Mouse (Mus musculus) embryonic facial prominence, embryonic 11.5 days (tissue): ENCODE measurements at regions not wholly inside any gene's neighbourhood (a gene's known extent, or its start where the extent isn't known, plus 50 kb on each side); places are given as distances from the start of the nearest gene placed in this dataset.

Experiments
- ATAC-seq: fragments of 200-750 bp; cut with Nextera tagmentation; replicated peaks from 2 replicates; pipeline ENCODE4 v1.8.0; 2017; ENCODE audit warnings: low read depth; ENCODE audit not compliant: insufficient number of reproducible peaks, low FRiP score, low TSS enrichment
- DNase-seq: peaks from one replicate; pipeline ENCODE4 v3.0.0-alpha.2; 2015; ENCODE audit warnings: low spot score
- H3K27ac ChIP-seq: fragments of 300-500 bp; sonication (generic); replicated peaks from 2 replicates; pipeline ENCODE4 v1.5.1; 2014; ENCODE audit warnings: mild to moderate bottlenecking, low read depth, low read length, control low read depth
- H3K27me3 ChIP-seq: fragments of 300-500 bp; sonication (generic); 2 replicates; pipeline ENCODE4 v1.6.1; 2014; ENCODE audit warnings: mild to moderate bottlenecking, low read length, moderate library complexity, mixed read lengths; ENCODE audit not compliant: control insufficient read depth, insufficient read depth
- H3K36me3 ChIP-seq: fragments of 300-500 bp; sonication (generic); replicated peaks from 2 replicates; pipeline ENCODE4 v1.6.1; 2014; ENCODE audit warnings: low read depth, mild to moderate bottlenecking, low read length, moderate library complexity, mixed read lengths; ENCODE audit not compliant: control insufficient read depth, insufficient read depth
- H3K4me1 ChIP-seq: fragments of 300-500 bp; sonication (generic); 2 replicates; pipeline ENCODE4 v1.6.1; 2014; ENCODE audit warnings: low read length, mixed read lengths; ENCODE audit not compliant: control insufficient read depth, insufficient read depth
- H3K4me2 ChIP-seq: fragments of 300-500 bp; sonication (generic); 2 replicates; pipeline ENCODE4 v1.6.1; 2014; ENCODE audit warnings: low read depth, mild to moderate bottlenecking, control low read depth, low read length, moderate library complexity
- H3K4me3 ChIP-seq: fragments of 300-500 bp; sonication (generic); 2 replicates; pipeline ENCODE4 v1.5.1; 2014; ENCODE audit warnings: low read depth, low read length, control low read depth
- H3K9ac ChIP-seq: fragments of 300-500 bp; sonication (generic); replicated peaks from 2 replicates; pipeline ENCODE4 v1.6.1; 2014; ENCODE audit warnings: mild to moderate bottlenecking, control low read depth, low read length
- H3K9me3 ChIP-seq: fragments of 300-500 bp; sonication (generic); replicated peaks from 2 replicates; pipeline ENCODE4 v1.6.1; 2016; ENCODE audit warnings: mild to moderate bottlenecking, low read length, inconsistent platforms, mixed read lengths; ENCODE audit not compliant: control insufficient read depth
- WGBS: fragments of 180-500 bp; shearing (Covaris S2); extraction: QIAGEN DNeasy Blood & Tissue Kit; methylation state at CpG from one replicate; pipeline ENCODE4 v1.1.7; 2014; 5-methylcytosine and 5-hydroxymethylcytosine counted together

DNA sequence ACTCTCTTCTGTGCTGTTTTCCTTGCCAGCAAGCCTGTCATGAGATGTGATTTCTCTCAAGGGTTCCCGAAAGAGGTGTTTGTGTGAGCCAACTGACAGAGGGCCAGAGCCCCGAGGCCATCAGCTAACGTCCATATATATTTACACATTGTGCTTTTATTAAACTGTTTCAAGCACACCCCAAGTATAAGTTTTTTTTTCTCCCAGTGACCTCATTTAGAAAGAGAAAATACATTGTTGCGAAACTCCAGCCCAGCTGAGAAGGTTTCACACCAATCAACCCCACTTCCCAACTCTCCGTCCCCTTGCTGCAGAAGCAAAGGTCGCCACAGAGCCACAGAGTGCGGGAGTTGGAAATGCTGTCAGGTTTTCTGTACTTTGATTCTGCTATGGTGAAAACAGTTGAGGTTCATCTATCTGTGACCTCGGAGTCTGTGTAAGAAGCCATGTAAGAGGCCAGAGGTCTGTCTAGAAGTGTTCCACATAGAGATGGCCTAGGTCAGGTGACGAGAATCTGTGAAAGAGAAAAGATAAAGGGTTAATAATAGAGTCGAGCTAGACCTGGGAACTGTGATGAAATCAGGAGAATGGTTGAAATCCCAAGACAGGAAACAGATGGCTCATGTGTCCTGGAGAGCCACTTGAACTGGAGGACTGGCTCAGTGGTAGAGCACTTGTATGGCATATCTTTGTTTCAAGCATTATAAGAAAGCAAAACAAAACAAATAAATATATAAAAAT, 270.6 kb upstream of the Xrcc4 start:
- Histone ChIP-seq H3K4me2 (no peak overlapping the region), H3K9me3 (no peaks in the 10 kb centered on the region), H3K27ac (no peak overlapping the region), H3K9ac (no peak overlapping the region), H3K36me3 (no peaks in the 10 kb centered on the region), H3K4me1 (0 out of 2 replicates have a peak, but pooled peaks cover 2% of the 10 kb centered on the region), H3K4me3 (no peak overlapping the region), H3K27me3 (no peaks in the 10 kb centered on the region)
- ATAC-seq, result no peak
- no peak for DNase-seq
- WGBS, result 65% methylated on average over 10 of the region's 10 CpGs

DNA sequence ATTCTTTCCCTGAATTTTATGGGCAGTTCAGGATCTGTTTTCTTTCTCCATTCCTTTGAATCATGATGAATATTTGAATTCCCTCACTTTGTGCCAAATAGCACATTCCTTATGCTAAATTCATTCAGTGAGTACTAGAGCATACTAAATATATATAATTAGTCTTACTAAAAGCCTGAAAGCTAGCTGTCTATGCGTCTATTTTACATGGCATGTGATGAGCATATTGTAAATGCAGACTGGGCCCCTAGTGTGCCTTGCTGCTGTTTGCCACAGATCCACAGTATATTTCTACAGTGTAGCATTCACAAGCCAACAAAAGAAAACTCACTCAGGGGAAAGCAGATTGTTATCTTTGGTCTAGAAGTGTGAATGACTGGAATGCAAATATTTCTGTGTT, 268.7 kb upstream of the Xrcc4 start:
- H3K27ac ChIP-seq, result no peak overlapping the region
- DNase-seq, result no peak
- no peak overlapping the region for H3K9ac ChIP-seq
- no peaks in the 10 kb centered on the region for H3K36me3 ChIP-seq
- no peaks in the 10 kb centered on the region for H3K27me3 ChIP-seq
- no peaks in the 10 kb centered on the region for H3K4me1 ChIP-seq
- no peak for ATAC-seq
- 77% methylated on average over 1 of the region's 1 CpGs for WGBS
- H3K9me3 ChIP-seq, result no peaks in the 10 kb centered on the region
- H3K4me3 ChIP-seq, result no peak overlapping the region
- H3K4me2 ChIP-seq, result no peak overlapping the region

DNA sequence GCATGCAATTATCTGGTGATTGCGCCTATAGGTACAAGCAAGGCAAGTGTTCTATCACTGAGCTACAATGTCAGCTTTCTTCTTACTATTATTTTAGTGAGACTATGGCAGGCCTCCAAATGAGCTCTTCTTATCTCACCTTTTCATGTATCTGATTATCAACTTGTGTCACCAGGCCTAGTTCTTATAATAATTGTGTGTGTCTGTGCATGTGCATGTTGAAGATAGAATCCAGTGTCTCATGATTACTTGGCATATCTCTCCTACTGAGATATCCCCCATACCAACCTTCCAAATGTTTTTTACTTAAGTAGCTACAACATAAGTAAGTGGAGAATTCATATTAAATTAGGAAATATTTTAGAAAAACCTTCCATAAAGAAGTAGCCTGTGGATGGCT, 266.2 kb upstream of the Xrcc4 start:
- Histone ChIP-seq H3K4me1 (no peaks in the 10 kb centered on the region), H3K36me3 (no peaks in the 10 kb centered on the region), H3K27me3 (no peaks in the 10 kb centered on the region), H3K9me3 (no peaks in the 10 kb centered on the region), H3K4me2 (no peak overlapping the region), H3K9ac (no peak overlapping the region), H3K4me3 (no peak overlapping the region), H3K27ac (no peak overlapping the region)
- no peak for ATAC-seq
- DNase-seq, result no peak
- WGBS, result 95% methylated on average over 1 of the region's 1 CpGs

DNA sequence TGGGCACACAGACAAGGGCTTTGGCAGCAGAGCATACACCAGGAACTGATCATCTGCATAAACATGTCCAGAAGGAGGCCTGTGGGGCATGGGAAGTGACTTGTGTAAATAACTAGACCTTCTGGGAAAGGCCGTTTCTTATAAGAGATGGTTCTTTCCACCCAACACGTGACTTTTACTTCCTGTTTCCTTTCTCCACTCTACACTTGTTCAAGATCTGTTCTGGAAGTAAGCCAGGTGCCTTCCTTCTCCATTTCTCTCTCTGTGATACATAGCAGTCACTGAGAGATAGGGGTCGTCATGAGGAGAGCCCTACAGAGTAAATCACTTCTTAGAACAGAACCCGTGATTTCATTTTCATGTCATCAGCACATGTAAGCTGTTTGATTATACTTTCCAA, 253.4 kb upstream of the Xrcc4 start:
- ATAC-seq, result no peak
- DNase-seq, result no peak

DNA sequence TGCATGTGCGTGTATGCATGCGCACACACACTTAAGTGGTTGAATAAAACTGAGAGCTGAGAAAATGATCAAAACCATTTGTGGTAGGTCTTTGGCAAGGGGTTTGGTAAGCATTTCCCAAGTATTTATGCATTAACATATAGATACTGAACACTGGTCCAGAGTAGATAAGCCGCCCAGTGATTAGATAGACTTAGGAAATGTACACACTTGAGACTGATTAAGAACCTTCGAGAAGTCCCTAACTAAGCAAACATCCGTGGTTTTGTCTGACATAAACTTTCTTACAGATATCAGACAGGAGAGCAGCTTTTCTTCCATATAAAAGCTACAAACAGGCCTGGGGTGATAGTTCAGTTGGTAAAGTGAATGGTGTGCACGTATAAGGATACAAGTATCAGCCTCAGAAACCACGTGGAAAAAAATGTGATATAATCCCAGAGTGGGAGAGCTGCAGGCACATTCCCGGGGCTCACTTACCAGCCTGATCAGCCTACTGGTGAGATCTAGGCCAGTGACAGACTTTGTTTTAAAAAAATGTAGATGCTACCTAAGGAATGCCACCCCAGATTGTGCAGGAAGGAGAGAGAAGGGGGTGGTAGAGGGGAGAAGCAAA, 252.3 kb upstream of the Xrcc4 start:
- Histone ChIP-seq H3K4me3 (no peak overlapping the region), H3K27ac (no peak overlapping the region), H3K36me3 (no peaks in the 10 kb centered on the region), H3K27me3 (no peaks in the 10 kb centered on the region), H3K4me1 (no peaks in the 10 kb centered on the region), H3K9me3 (no peaks in the 10 kb centered on the region), H3K9ac (no peak overlapping the region), H3K4me2 (no peak overlapping the region)
- WGBS, result 73% methylated on average over 8 of the region's 8 CpGs
- no peak for ATAC-seq
- DNase-seq, result no peak

More for the DNA sequence above, 253.4 kb upstream of the Xrcc4 start:
- 74% methylated on average over 4 of the region's 4 CpGs for WGBS
- no peaks in the 10 kb centered on the region for H3K9me3 ChIP-seq
- no peak overlapping the region for H3K9ac ChIP-seq
- no peaks in the 10 kb centered on the region for H3K27me3 ChIP-seq
- no peaks in the 10 kb centered on the region for H3K36me3 ChIP-seq
- no peak overlapping the region for H3K27ac ChIP-seq
- no peaks in the 10 kb centered on the region for H3K4me1 ChIP-seq
- H3K4me3 ChIP-seq, result no peak overlapping the region
- H3K4me2 ChIP-seq, result no peak overlapping the region

DNA sequence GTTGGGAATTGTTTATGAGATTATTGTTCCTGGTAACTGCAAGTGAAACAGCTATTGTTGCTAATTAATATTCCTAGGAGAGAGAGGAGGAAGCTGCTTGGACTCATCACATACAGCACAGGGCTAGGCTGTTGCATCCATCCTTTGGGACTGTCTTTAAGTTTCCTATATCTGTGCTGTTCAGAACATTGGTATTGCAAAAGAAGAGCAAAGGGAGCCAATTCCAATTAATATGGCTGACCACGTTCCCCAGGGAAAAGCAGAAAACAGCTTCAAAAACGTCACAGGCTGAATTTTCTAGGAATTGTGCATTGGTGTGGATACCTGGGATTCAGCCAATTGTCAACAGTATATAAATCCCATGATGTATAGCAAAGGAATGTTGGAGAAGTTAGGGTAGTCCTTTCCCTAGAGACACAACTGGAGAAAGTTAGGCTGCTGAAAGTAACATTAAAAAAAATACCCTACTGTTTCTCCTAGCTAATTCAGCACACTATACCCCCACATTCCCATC, 251.3 kb upstream of the Xrcc4 start:
- no peak for ATAC-seq

DNA sequence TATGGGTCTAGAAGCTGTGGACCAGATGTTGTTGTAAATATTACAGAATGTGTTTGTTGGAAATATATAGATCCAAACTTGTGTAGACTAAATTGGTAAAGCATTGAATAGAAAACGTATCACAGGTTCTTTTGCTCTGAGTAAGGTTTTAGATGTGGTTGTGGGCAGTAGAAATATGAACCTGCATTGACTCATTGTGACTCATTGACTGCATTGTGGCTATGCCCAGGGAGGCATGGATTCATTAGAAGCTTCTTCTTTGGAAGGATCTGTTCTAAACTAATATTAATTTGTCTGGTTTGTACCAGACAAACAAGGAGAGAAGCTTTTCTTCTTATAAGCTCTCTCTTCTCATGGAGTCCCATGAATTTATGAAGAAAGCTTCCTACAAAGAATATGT, 248.2 kb upstream of the Xrcc4 start:
- H3K4me1 ChIP-seq, result no peaks in the 10 kb centered on the region

More for the DNA sequence above, 251.3 kb upstream of the Xrcc4 start:
- Histone ChIP-seq H3K9ac (no peak overlapping the region), H3K36me3 (no peaks in the 10 kb centered on the region), H3K9me3 (no peaks in the 10 kb centered on the region), H3K27ac (no peak overlapping the region), H3K4me1 (no peaks in the 10 kb centered on the region), H3K27me3 (no peaks in the 10 kb centered on the region), H3K4me3 (no peak overlapping the region), H3K4me2 (no peak overlapping the region)
- no peak for DNase-seq
- WGBS, result 60% methylated on average over 2 of the region's 2 CpGs

DNA sequence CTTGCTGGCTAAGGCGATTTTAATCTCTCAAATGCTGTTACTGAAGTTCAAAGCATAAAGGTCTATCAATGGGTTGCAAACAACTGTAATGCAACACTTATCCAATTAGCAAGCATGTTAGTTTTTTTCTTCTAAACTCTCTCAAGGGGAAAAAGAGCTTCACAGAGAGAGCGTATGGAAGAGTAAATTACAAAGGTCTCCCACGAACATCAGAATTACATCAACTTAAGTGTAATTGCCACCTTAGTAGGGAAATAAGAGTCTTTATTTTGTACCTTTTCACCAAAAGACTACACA, 246.3 kb upstream of the Xrcc4 start:
- H3K9me3 ChIP-seq, result no peaks in the 10 kb centered on the region
- no peak overlapping the region for H3K4me3 ChIP-seq
- no peak for ATAC-seq
- H3K4me2 ChIP-seq, result no peak overlapping the region
- no peaks in the 10 kb centered on the region for H3K27me3 ChIP-seq
- no peak overlapping the region for H3K9ac ChIP-seq
- WGBS, result 23% methylated on average over 3 of the region's 3 CpGs
- H3K36me3 ChIP-seq, result no peaks in the 10 kb centered on the region
- no peaks in the 10 kb centered on the region for H3K4me1 ChIP-seq
- DNase-seq, result peak; percentile 35
- no peak overlapping the region for H3K27ac ChIP-seq

More for the DNA sequence above, 248.2 kb upstream of the Xrcc4 start:
- no peak for ATAC-seq
- no peak for DNase-seq
- Histone ChIP-seq H3K27ac (no peak overlapping the region), H3K9me3 (no peaks in the 10 kb centered on the region), H3K36me3 (no peaks in the 10 kb centered on the region), H3K4me3 (no peak overlapping the region), H3K27me3 (no peaks in the 10 kb centered on the region), H3K9ac (no peak overlapping the region), H3K4me2 (no peak overlapping the region)
- WGBS, result 90% methylated on average over 1 of the region's 1 CpGs
